Mouse (Mus musculus): Measurements from ENCODE around the gene Accsl.
A peak's percentile ranks its signal among the peaks of the same experiment; 100 is the strongest.

Gene Accsl

DNA sequence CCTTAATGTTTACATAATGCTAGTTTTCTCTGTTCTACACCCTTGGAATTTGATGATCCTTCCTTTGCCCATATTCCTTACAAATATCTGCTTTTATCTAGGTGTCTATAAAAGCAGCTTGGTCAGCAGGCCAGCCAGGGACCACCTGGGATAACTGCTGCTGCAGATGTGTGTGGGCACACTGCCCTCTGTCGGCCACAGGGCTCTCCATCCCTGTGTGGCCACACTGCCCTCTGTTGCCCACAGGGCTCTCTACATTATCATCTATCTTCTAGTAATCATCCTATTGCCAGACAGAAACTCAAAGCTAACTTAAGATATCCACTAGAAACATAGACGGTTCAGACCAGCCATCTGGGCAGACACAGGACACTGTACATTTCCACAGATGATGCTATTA, 59.0 kb downstream of the Accsl start:
- peak; percentile 58 for ATAC-seq (ENCODE audit: low TSS enrichment)

GRCm38 (mm10) chr2:93808071-93808470, 60.9 kb downstream of the Accsl start:
- ATAC-seq (ENCODE audit: low TSS enrichment) = no peak

DNA sequence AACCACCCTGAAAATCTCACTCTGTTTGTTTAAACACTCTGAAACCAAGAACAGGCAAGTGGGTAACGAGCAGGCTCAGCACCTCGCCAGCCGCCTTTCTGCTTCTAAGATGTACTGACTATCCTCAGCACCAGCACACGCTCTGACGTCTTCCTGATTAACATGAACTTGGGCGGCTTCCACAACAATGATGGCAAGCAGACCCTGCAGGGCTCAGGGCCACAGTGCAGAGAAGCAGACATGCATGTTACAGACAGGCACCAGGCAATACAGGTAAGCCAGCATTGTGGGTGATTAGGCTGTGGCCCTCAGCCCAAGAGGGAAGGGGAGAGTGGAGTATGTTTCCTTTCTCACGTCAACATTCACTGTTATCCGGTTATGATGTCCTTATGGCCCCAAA, 61.5 kb downstream of the Accsl start:
- ATAC-seq (ENCODE audit: low TSS enrichment) = no peak

DNA sequence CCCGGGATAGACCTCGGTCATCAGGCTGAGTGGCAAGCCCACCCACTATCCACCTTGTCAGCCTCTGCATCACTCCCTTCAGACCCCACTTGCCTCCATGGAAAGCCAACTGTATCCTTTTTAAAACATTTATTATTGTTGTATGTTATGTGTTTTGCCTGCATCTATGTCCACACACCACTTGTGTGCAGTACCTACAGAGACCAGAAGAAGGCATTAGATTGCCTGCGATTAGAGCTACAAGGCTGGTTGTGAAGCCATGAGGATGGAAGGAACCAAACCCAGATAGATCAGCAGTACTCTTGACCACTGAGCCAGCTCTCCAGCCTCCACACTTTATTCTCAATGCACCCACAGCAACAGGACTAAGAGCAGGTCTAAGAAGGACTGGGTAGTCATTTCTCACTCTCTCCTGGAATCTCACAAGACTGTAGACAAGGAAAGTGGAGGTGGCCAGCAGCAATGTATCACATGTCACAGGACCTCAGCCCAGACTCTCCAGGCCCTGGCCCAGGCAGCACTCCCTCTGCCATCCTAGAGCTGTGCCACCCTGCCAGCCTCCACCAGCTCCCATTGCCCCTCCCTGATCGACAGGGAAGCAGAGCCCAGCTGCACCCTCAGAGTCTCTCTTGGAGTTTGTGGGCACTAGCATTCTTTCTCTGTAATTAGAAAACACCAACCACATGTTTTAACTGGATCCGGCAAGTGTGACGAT, 62.3 kb downstream of the Accsl start:
- no peak for ATAC-seq (ENCODE audit: low TSS enrichment)

DNA sequence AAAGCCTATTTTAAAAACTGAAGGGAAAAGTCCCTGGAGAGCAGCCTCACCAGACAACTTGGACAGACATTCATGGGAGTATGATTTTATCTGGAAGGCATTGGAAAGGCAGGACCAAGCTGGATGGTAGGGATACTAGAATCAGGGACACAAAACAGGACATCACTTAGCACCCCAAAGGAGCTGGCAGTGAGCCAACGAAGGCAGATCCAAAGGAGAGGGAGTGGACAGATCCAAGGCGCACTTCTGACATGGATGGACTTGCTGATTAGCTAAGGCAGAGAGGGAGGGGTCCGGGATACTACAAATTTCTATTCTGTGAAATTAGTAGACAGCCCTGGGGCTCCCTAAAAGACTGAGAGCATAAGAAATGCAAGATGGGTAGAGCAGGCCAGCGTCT, 63.4 kb downstream of the Accsl start:
- ATAC-seq (ENCODE audit: low TSS enrichment) = no peak
